Mouse (Mus musculus): ENCODE measurements around the gene Tmem101. TPM values are rescaled to one million over a fixed set of nuclear protein-coding genes. Genes with fewer than 3 reads are reported as not detected.

The Tmem101 gene
- polyA plus RNA-seq, 1 experiment from 2014 or later: 47.7 TPM

DNA sequence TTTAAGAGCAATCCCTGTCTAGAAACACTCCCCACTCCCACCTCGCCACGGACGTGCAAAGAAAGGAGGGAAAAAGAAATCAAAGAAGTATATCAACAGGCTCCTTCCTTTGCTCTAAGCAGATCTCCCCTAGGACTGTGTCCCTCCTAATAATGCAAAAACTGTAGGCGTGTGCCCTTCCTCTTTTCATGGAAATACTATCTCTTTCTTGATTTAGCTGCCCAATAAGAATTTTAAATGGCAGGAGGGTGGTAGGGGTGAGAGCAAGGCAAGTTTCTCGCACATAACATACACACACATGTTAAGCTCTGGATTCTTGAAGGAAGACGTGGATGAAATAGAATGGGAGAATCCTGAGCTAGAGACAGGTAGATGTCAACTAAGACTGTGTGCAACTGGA is 32.8 kb upstream of the Tmem101 start:
- Histone ChIP-seq H3K36me3 (ENCODE audit: control insufficient read depth, insufficient read depth, low read length) (peaks cover 6% of the 10 kb centered on the region; the same call in 1 of the 2 replicates), H3K9me3 (ENCODE audit: control insufficient read depth, low read length) (no peaks in the 10 kb centered on the region), H3K4me1 (ENCODE audit: control insufficient read depth, insufficient read depth, low read depth, low read length) (peaks cover 22% of the 10 kb centered on the region), H3K27me3 (replicated peaks; ENCODE audit: control insufficient read depth, insufficient read depth, low read length) (no peaks in the 10 kb centered on the region), H3K9ac (ENCODE audit: low read depth, low read length) (peak overlapping the region; percentile 68), H3K27ac (ENCODE audit: low read depth, low read length) (peak overlapping the region; percentile 71), H3K4me3 (ENCODE audit: low read length) (peak overlapping the region; percentile 64), H3K4me2 (ENCODE audit: low read length) (peak overlapping the region; percentile 66)
- ATAC-seq: no peak
- WGBS: 74% methylated on average over 6 of the region's 6 CpGs

DNA sequence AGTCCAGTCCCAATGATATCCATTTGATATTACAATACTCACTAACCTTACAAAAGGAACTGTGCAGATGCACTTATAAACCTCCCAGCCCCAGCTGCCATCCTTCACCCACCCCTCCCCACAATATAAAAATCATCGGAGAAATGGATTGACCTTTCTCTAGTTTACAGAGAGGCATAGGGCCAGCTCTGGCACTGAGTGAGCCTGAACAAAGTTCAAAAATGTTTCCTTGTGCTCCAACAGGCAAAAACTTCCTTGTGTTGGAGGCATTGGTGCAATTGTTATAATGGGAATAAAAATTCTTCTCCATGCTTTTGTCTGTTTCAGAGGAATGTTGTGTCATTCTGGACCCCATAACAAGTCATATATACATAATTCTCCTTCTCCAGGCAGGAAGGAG is 30.0 kb upstream of the Tmem101 start:
- H3K4me2 ChIP-seq (ENCODE audit: low read length): no peak overlapping the region
- no peak overlapping the region for H3K9ac ChIP-seq (ENCODE audit: low read depth, low read length)
- H3K9me3 ChIP-seq (ENCODE audit: control insufficient read depth, low read length): no peaks in the 10 kb centered on the region
- H3K4me3 ChIP-seq (ENCODE audit: low read length): no peak overlapping the region
- ATAC-seq: no peak
- peaks cover 30% of the 10 kb centered on the region for H3K4me1 ChIP-seq (ENCODE audit: control insufficient read depth, insufficient read depth, low read depth, low read length)
- H3K36me3 ChIP-seq (ENCODE audit: control insufficient read depth, insufficient read depth, low read length): peaks cover 3% of the 10 kb centered on the region; the same call in 1 of the 2 replicates
- no peak overlapping the region for H3K27ac ChIP-seq (ENCODE audit: low read depth, low read length)
- H3K27me3 ChIP-seq (replicated peaks; ENCODE audit: control insufficient read depth, insufficient read depth, low read length): no peaks in the 10 kb centered on the region
- 86% methylated on average over 1 of the region's 1 CpGs for WGBS

DNA sequence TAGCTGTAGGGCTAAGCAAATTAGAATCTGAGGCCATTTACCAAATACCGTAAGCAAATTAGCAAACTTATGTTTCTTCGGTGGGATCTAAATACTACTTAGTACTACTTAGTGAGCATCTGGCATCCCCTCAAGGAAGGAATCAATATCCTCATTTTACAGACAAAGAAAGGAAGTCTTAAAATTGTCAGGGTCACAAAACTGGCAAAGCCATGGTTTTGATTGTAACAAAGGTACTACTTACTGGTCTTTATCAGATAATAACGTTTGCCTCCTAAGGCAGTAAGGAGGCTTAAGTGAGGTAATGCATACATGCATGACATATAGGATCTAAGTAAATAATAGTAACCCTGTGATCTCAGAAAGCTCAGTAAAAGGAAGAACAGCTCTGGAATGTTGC is 29.5 kb upstream of the Tmem101 start:
- Histone ChIP-seq H3K27me3 (replicated peaks; ENCODE audit: control insufficient read depth, insufficient read depth, low read length) (no peaks in the 10 kb centered on the region), H3K9me3 (ENCODE audit: control insufficient read depth, low read length) (no peaks in the 10 kb centered on the region), H3K4me3 (ENCODE audit: low read length) (peak overlapping the region; percentile 88), H3K36me3 (ENCODE audit: control insufficient read depth, insufficient read depth, low read length) (peaks cover 5% of the 10 kb centered on the region; the same call in 1 of the 2 replicates), H3K9ac (ENCODE audit: low read depth, low read length) (peak overlapping the region; percentile 95; the same call in 1 of the 2 replicates), H3K4me1 (ENCODE audit: control insufficient read depth, insufficient read depth, low read depth, low read length) (peaks cover 24% of the 10 kb centered on the region), H3K27ac (ENCODE audit: low read depth, low read length) (peak overlapping the region; percentile 98; the same call in 1 of the 2 replicates), H3K4me2 (ENCODE audit: low read length) (peak overlapping the region; percentile 67)
- WGBS: 53% methylated on average over 3 of the region's 3 CpGs
- ATAC-seq: no peak

GRCm38 (mm10) chr11:102184646-102185495 is 28.7 kb upstream of the Tmem101 start, which contains the start of gene Lsm12:
TSS of gene Lsm12 (minus strand) at chr11:102185296.
- Histone ChIP-seq H3K4me3 (ENCODE audit: low read length) (peak within 1 kb of the TSS; percentile 88), H3K4me2 (ENCODE audit: low read length) (peak within 1 kb of the TSS; percentile 67), H3K9ac (ENCODE audit: low read depth, low read length) (peak within 1 kb of the TSS; percentile 95), H3K27me3 (replicated peaks; ENCODE audit: control insufficient read depth, insufficient read depth, low read length) (no peaks in the 10 kb centered on the region), H3K9me3 (ENCODE audit: control insufficient read depth, low read length) (no peaks in the 10 kb centered on the region), H3K27ac (ENCODE audit: low read depth, low read length) (peak within 1 kb of the TSS; percentile 98), H3K36me3 (ENCODE audit: control insufficient read depth, insufficient read depth, low read length) (peaks cover 5% of the 10 kb centered on the region; the same call in 1 of the 2 replicates), H3K4me1 (ENCODE audit: control insufficient read depth, insufficient read depth, low read depth, low read length) (peaks cover 21% of the 10 kb centered on the region)
- ATAC-seq: peak; percentile 85
- under 1% methylated on average over 64 of the region's 70 CpGs for WGBS

- no peaks in the 10 kb centered on the region for H3K27me3 ChIP-seq (replicated peaks; ENCODE audit: control insufficient read depth, insufficient read depth, low read length)
- peak overlapping the region; percentile 95 for H3K9ac ChIP-seq (ENCODE audit: low read depth, low read length)
- H3K4me2 ChIP-seq (ENCODE audit: low read length): peak overlapping the region; percentile 67
- ATAC-seq: no peak
- H3K27ac ChIP-seq (ENCODE audit: low read depth, low read length): peak overlapping the region; percentile 98
- 2% methylated on average over 7 of the region's 7 CpGs for WGBS
- peaks cover 19% of the 10 kb centered on the region for H3K4me1 ChIP-seq (ENCODE audit: control insufficient read depth, insufficient read depth, low read depth, low read length)
- peaks cover 5% of the 10 kb centered on the region; the same call in 1 of the 2 replicates for H3K36me3 ChIP-seq (ENCODE audit: control insufficient read depth, insufficient read depth, low read length)
- no peaks in the 10 kb centered on the region for H3K9me3 ChIP-seq (ENCODE audit: control insufficient read depth, low read length)
- H3K4me3 ChIP-seq (ENCODE audit: low read length): peak overlapping the region; percentile 88
Observed at GRCm38 (mm10) chr11:102184253-102184645, 28.0 kb upstream of the Tmem101 start.

DNA sequence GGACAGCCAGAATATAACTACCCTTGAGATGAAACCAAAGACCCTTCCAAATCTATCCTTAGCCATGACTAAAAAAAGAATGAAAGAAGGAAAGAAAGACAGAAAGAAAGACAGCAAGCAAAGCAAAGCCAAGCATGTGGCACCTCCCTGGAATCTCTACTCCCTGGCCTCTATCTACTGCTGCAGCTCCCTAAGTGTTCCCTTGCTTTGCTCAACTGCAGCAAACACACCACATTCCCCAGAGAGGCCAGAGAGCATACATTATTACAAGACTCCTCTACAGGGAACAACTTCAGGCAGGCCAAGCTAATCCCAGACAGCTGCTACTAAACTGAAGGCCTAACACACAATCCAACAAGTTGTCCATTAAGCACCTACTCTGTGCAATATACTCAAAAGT is 23.6 kb upstream of the Tmem101 start:
- Histone ChIP-seq H3K9me3 (ENCODE audit: control insufficient read depth, low read length) (no peaks in the 10 kb centered on the region), H3K36me3 (ENCODE audit: control insufficient read depth, insufficient read depth, low read length) (peaks cover 8% of the 10 kb centered on the region; the same call in 1 of the 2 replicates), H3K9ac (ENCODE audit: low read depth, low read length) (no peak overlapping the region), H3K27ac (ENCODE audit: low read depth, low read length) (no peak overlapping the region), H3K4me3 (ENCODE audit: low read length) (no peak overlapping the region), H3K27me3 (replicated peaks; ENCODE audit: control insufficient read depth, insufficient read depth, low read length) (no peaks in the 10 kb centered on the region), H3K4me1 (ENCODE audit: control insufficient read depth, insufficient read depth, low read depth, low read length) (peaks cover 12% of the 10 kb centered on the region), H3K4me2 (ENCODE audit: low read length) (no peak overlapping the region)
- ATAC-seq: no peak

GRCm38 (mm10) chr11:102168689-102169088 is 12.5 kb upstream of the Tmem101 start:
- Histone ChIP-seq H3K9me3 (ENCODE audit: control insufficient read depth, low read length) (no peaks in the 10 kb centered on the region), H3K27me3 (replicated peaks; ENCODE audit: control insufficient read depth, insufficient read depth, low read length) (no peaks in the 10 kb centered on the region), H3K36me3 (ENCODE audit: control insufficient read depth, insufficient read depth, low read length) (peaks cover 23% of the 10 kb centered on the region), H3K4me2 (ENCODE audit: low read length) (no peak overlapping the region), H3K9ac (ENCODE audit: low read depth, low read length) (no peak overlapping the region), H3K4me3 (ENCODE audit: low read length) (no peak overlapping the region), H3K4me1 (ENCODE audit: control insufficient read depth, insufficient read depth, low read depth, low read length) (no peaks in the 10 kb centered on the region), H3K27ac (ENCODE audit: low read depth, low read length) (no peak overlapping the region)
- 91% methylated on average over 5 of the region's 5 CpGs for WGBS
- ATAC-seq: no peak

GRCm38 (mm10) chr11:102167539-102167938 is 11.3 kb upstream of the Tmem101 start:
- H3K4me2 ChIP-seq (ENCODE audit: low read length): no peak overlapping the region
- H3K9ac ChIP-seq (ENCODE audit: low read depth, low read length): no peak overlapping the region
- H3K4me1 ChIP-seq (ENCODE audit: control insufficient read depth, insufficient read depth, low read depth, low read length): no peaks in the 10 kb centered on the region
- H3K27me3 ChIP-seq (replicated peaks; ENCODE audit: control insufficient read depth, insufficient read depth, low read length): no peaks in the 10 kb centered on the region
- peaks cover 30% of the 10 kb centered on the region for H3K36me3 ChIP-seq (ENCODE audit: control insufficient read depth, insufficient read depth, low read length)
- H3K27ac ChIP-seq (ENCODE audit: low read depth, low read length): no peak overlapping the region
- H3K4me3 ChIP-seq (ENCODE audit: low read length): no peak overlapping the region
- WGBS: 97% methylated on average over 5 of the region's 5 CpGs
- no peaks in the 10 kb centered on the region for H3K9me3 ChIP-seq (ENCODE audit: control insufficient read depth, low read length)
- ATAC-seq: no peak

- H3K9me3 ChIP-seq (ENCODE audit: control insufficient read depth, low read length): no peaks in the 10 kb centered on the region
- no peak overlapping the region for H3K4me3 ChIP-seq (ENCODE audit: low read length)
- H3K9ac ChIP-seq (ENCODE audit: low read depth, low read length): no peak overlapping the region
- no peaks in the 10 kb centered on the region for H3K27me3 ChIP-seq (replicated peaks; ENCODE audit: control insufficient read depth, insufficient read depth, low read length)
- H3K4me1 ChIP-seq (ENCODE audit: control insufficient read depth, insufficient read depth, low read depth, low read length): no peaks in the 10 kb centered on the region
- no peak overlapping the region for H3K4me2 ChIP-seq (ENCODE audit: low read length)
- no peak for ATAC-seq
- H3K36me3 ChIP-seq (ENCODE audit: control insufficient read depth, insufficient read depth, low read length): peaks cover 34% of the 10 kb centered on the region
- no peak overlapping the region for H3K27ac ChIP-seq (ENCODE audit: low read depth, low read length)
- 74% methylated on average over 6 of the region's 6 CpGs for WGBS
Observed at GRCm38 (mm10) chr11:102165971-102166722, 9.9 kb upstream of the Tmem101 start.
